Mouse (Mus musculus) megakaryocyte progenitor cell, adult 5-6 weeks (primary cell): ENCODE measurements around the gene Elovl4. TPM values are rescaled to one million over a fixed set of nuclear protein-coding genes. Genes with fewer than 3 reads are reported as not detected.

Experiments
- total RNA-seq, 2 experiments: library from RNA; stranded (forward) in 1 of 2; stranded (reverse) in 1 of 2; fragments of 157-497, 149-512 nt in 1 of 2; fragments of 200-1000 nt in 1 of 2; gene quantifications; 2 replicates each; pipeline versions ENCODE4 v1.2.3 to v1.2.4; 2015 to 2017

Gene Elovl4
- total RNA-seq, 2 experiments from 2014 or later = not detected

Other genes with a start within 250 kb of the Elovl4 start
- gene Ttk, start 28.4 kb upstream of the Elovl4 start, total RNA-seq (2015) = 34.9 and 36.0 TPM in 2 replicates
- gene Ttk, start 28.4 kb upstream of the Elovl4 start, total RNA-seq (2017) = 52.1 and 56.1 TPM in 2 replicates
- 25.7 and 34.8 TPM in 2 replicates for gene Bckdhb, start 118.9 kb upstream of the Elovl4 start, total RNA-seq (2015)
- 20.5 and 22.3 TPM in 2 replicates for gene Bckdhb, start 118.9 kb upstream of the Elovl4 start, total RNA-seq (2017)